Mouse (Mus musculus) CH12.LX (cell line): ENCODE results near the gene Foxk1.

Source experiments
- CHD1 ChIP-seq: IDR thresholded peaks from 2 replicates; pipeline ENCODE4 v1.6.1; 2012; ENCODE audit warnings: low read depth, low read length, improper control_type of control experiment, inconsistent platforms
- CTCF ChIP-seq, 2 experiments: IDR thresholded peaks in 1 of 2; conservative IDR thresholded peaks in 1 of 2; 2 replicates each; pipeline ENCODE4 v1.5.1; 2011 to 2012; ENCODE audit warnings: low read depth in 2 of 2, low read length in 2 of 2, improper control_type of control experiment in 1 of 2, inconsistent platforms in 1 of 2, mild to moderate bottlenecking in 1 of 2, moderate library complexity in 1 of 2
- EP300 ChIP-seq: IDR thresholded peaks from 2 replicates; pipeline ENCODE4 v1.6.1; 2011; ENCODE audit warnings: low read length, improper control_type of control experiment
- GABPA ChIP-seq: IDR thresholded peaks from 2 replicates; pipeline ENCODE4 v1.6.1; 2012; ENCODE audit warnings: low read depth, low read length, improper control_type of control experiment, inconsistent platforms; ENCODE audit not compliant: insufficient replicate concordance
- HCFC1 ChIP-seq: IDR thresholded peaks from 2 replicates; pipeline ENCODE4 v1.6.1; 2012; ENCODE audit warnings: low read depth, mild to moderate bottlenecking, inconsistent platforms, low read length, improper control_type of control experiment
- NELFE ChIP-seq: IDR thresholded peaks from 2 replicates; pipeline ENCODE4 v1.6.1; 2011; ENCODE audit warnings: low read depth, low read length, improper control_type of control experiment
- POLR2A ChIP-seq: IDR thresholded peaks from 2 replicates; pipeline ENCODE4 v1.6.1; 2011; ENCODE audit warnings: low read depth, mild to moderate bottlenecking, improper control_type of control experiment, low read length
- SMC3 ChIP-seq: IDR thresholded peaks from 2 replicates; pipeline ENCODE4 v1.6.1; 2011; ENCODE audit warnings: low read depth, low read length, improper control_type of control experiment
- TCF12 ChIP-seq: IDR thresholded peaks from 2 replicates; pipeline ENCODE4 v1.6.1; 2014; ENCODE audit warnings: low read depth, mild to moderate bottlenecking, inconsistent platforms, low read length, improper control_type of control experiment

- TF ChIP-seq NELFE (no peak; the same call in 1 of the 2 replicates), POLR2A (no peak), HCFC1 (0 out of 2 replicates have a peak, but pooled peaks have one; percentile 13), SMC3 (peak; percentile 93), CTCF (conservative IDR thresholded peaks at IDR 0.05 in 1 of 2, IDR thresholded peaks at IDR 0.05 in 1 of 2; ENCODE audit: low read depth in 2 of 2, low read length in 2 of 2) (peak; percentile 81 to 94), TCF12 (peak; percentile 56; the same call in 1 of the 2 replicates), CHD1 (no peak), GABPA (no peak), EP300 (no peak)
Observed at GRCm38 (mm10) chr5:142448076-142448475, 46.8 kb downstream of the Foxk1 start.
